Mouse (Mus musculus): ENCODE results near the gene Dcbld1. TPM values are rescaled to one million over a fixed set of nuclear protein-coding genes. Genes with fewer than 3 reads are reported as not detected.

The Dcbld1 gene
- polyA plus RNA-seq, 1 experiment from 2014 or later = 17.0 TPM

DNA sequence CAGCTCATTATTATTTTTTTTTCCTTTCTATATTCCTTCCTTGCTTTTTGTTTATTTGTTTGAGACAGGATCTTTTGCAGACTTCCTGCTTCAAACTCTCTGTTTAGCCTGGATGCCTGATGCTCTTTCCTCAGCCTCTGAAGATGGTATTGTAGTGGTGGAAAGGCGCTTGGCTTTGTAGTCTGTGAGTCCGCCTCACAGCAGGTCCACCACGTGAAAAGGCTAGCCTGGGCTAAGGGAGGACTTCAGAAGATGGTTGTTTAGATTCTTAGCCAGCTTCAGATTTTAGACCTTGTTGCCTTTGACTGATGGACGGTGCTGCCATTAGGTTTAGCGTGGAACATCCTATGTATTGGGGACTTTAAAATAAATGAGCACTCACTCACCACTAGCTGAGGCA lies 2.0 kb downstream of the Dcbld1 start:
- Histone ChIP-seq H3K4me1 (peaks cover 9% of the 10 kb centered on the region), H3K27ac (no peak overlapping the region), H3K9me3 (no peaks in the 10 kb centered on the region), H3K36me3 (no peaks in the 10 kb centered on the region), H3K4me3 (no peak overlapping the region), H3K27me3 (ENCODE audit: insufficient read depth, poor library complexity, severe bottlenecking) (no peaks in the 10 kb centered on the region)
- WGBS = 81% methylated on average over 5 of the region's 5 CpGs
- peak; percentile 62 for DNase-seq (ENCODE audit: low spot score)

GRCm38 (mm10) chr10:52242015-52242414 lies 8.6 kb downstream of the Dcbld1 start:
- no peak overlapping the region for H3K4me3 ChIP-seq
- no peaks in the 10 kb centered on the region for H3K4me1 ChIP-seq
- whole genome bisulfite sequencing = 82% methylated on average over 5 of the region's 5 CpGs
- H3K36me3 ChIP-seq = no peaks in the 10 kb centered on the region
- no peaks in the 10 kb centered on the region for H3K9me3 ChIP-seq
- DNase-seq (ENCODE audit: low spot score) = peak; percentile 9
- no peak overlapping the region for H3K27ac ChIP-seq
- no peaks in the 10 kb centered on the region for H3K27me3 ChIP-seq (ENCODE audit: insufficient read depth, poor library complexity, severe bottlenecking)

GRCm38 (mm10) chr10:52242680-52243323 lies 9.4 kb downstream of the Dcbld1 start:
- no peaks in the 10 kb centered on the region for H3K9me3 ChIP-seq
- no peak overlapping the region for H3K4me3 ChIP-seq
- peak; percentile 24 for DNase-seq (ENCODE audit: low spot score)
- no peaks in the 10 kb centered on the region for H3K27me3 ChIP-seq (ENCODE audit: insufficient read depth, poor library complexity, severe bottlenecking)
- H3K27ac ChIP-seq = no peak overlapping the region
- no peaks in the 10 kb centered on the region for H3K36me3 ChIP-seq
- 56% methylated on average over 7 of the region's 7 CpGs for WGBS
- H3K4me1 ChIP-seq = no peaks in the 10 kb centered on the region

DNA sequence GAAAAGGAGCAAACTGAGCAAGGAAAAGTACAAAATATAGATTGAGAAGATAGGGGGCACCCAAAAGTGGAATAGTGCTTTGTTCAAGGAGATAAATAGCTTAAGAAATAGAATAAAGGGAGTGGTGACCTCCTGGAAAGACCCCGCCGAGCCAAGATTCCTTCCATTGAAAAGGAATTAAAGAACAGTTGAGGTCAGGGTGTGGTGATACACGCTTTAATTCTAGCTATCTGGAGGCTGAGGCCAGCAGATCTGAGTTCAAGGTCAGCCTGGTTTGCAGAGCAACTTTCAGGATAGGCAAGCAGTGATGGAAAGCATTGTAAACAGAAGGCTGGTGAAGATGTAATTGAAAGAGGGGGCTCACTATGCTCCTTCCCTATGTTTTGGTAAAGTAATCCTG lies 12.8 kb downstream of the Dcbld1 start:
- no peaks in the 10 kb centered on the region for H3K9me3 ChIP-seq
- 79% methylated on average over 3 of the region's 3 CpGs for WGBS
- peak; percentile 24 for DNase-seq (ENCODE audit: low spot score)
- H3K27me3 ChIP-seq (ENCODE audit: insufficient read depth, poor library complexity, severe bottlenecking) = no peaks in the 10 kb centered on the region
- H3K4me3 ChIP-seq = no peak overlapping the region
- no peaks in the 10 kb centered on the region for H3K36me3 ChIP-seq
- no peaks in the 10 kb centered on the region for H3K4me1 ChIP-seq
- no peak overlapping the region for H3K27ac ChIP-seq

DNA sequence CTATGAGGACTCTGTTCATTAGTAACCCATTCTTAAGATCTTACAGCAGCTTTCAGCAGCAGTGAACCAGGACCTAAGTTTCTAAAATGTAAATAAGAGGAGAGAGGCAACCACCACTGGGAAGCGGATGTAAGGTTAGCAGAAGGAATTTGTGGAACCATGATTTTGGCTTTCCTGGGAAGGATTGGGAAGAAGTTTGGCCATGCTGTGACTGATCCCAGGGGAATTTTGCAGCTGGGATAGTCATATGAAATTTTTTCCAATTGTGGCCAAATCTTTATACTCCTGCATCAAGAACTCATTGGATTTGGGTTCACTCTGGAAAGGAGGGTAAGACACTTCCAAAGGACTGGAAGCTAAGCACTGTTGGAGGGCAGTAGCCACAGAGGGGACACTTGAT lies 18.8 kb downstream of the Dcbld1 start:
- WGBS = 88% methylated on average over 1 of the region's 1 CpGs
- H3K4me3 ChIP-seq = no peak overlapping the region
- no peaks in the 10 kb centered on the region for H3K27me3 ChIP-seq (ENCODE audit: insufficient read depth, poor library complexity, severe bottlenecking)
- no peak for DNase-seq (ENCODE audit: low spot score)
- H3K4me1 ChIP-seq = no peaks in the 10 kb centered on the region
- no peak overlapping the region for H3K27ac ChIP-seq
- no peaks in the 10 kb centered on the region for H3K36me3 ChIP-seq
- no peaks in the 10 kb centered on the region for H3K9me3 ChIP-seq

DNA sequence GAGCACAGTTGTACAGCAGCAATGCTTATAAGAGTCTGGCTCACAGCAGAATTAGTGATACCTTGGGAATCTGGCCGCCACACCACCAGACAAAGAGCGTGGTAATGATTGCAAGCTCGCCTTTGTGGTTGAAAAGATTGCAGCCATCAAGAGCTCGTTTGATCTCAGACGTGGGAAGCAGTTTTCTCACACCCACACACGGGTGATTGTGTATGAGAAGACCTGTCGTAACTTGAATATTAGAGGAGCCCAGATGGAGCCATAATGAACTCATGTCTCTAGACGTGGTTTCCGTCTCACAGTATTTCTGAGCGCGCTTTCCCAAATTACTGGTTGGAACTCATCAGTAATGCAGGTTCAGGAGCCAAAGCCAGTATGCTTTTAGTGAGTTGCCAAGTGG lies 20.0 kb downstream of the Dcbld1 start:
- 86% methylated on average over 11 of the region's 11 CpGs for WGBS
- Histone ChIP-seq H3K36me3 (no peaks in the 10 kb centered on the region), H3K27ac (no peak overlapping the region), H3K27me3 (ENCODE audit: insufficient read depth, poor library complexity, severe bottlenecking) (no peaks in the 10 kb centered on the region), H3K9me3 (no peaks in the 10 kb centered on the region), H3K4me1 (0 out of 2 replicates have a peak, but pooled peaks cover 4% of the 10 kb centered on the region), H3K4me3 (no peak overlapping the region)
- no peak for DNase-seq (ENCODE audit: low spot score)

DNA sequence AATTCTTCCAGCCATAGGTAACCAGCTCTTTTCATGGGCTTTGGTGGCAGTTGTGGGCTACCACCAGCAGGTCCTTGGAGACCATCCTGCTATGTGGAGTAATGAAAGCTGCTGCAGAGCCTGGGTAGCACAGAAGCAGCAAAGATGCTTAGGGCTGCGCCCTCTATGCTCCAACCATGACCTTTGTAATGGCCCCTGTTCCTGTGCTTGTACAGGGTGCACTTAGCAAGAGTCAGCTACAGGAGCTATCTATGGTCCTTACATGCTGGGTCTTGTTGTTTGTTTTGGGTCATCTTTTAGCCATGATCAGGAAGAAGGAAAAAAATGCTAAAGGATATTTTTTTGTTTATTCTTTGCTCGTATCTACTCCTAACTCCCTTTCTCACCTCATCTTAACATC lies 24.3 kb downstream of the Dcbld1 start:
- WGBS = 72% methylated on average over 2 of the region's 2 CpGs
- H3K4me1 ChIP-seq = 0 out of 2 replicates have a peak, but pooled peaks cover 4% of the 10 kb centered on the region
- no peak overlapping the region for H3K27ac ChIP-seq
- no peaks in the 10 kb centered on the region for H3K27me3 ChIP-seq (ENCODE audit: insufficient read depth, poor library complexity, severe bottlenecking)
- H3K9me3 ChIP-seq = no peaks in the 10 kb centered on the region
- H3K36me3 ChIP-seq = no peaks in the 10 kb centered on the region
- H3K4me3 ChIP-seq = no peak overlapping the region
- no peak for DNase-seq (ENCODE audit: low spot score)

- no peak overlapping the region for H3K4me3 ChIP-seq
- H3K9me3 ChIP-seq = no peaks in the 10 kb centered on the region
- no peak overlapping the region for H3K27ac ChIP-seq
- 69% methylated on average over 13 of the region's 13 CpGs for WGBS
- no peak for DNase-seq (ENCODE audit: low spot score)
- H3K4me1 ChIP-seq = 0 out of 2 replicates have a peak, but pooled peaks cover 4% of the 10 kb centered on the region
- no peaks in the 10 kb centered on the region for H3K27me3 ChIP-seq (ENCODE audit: insufficient read depth, poor library complexity, severe bottlenecking)
- no peaks in the 10 kb centered on the region for H3K36me3 ChIP-seq
Observed at GRCm38 (mm10) chr10:52258180-52258948, 24.9 kb downstream of the Dcbld1 start.

DNA sequence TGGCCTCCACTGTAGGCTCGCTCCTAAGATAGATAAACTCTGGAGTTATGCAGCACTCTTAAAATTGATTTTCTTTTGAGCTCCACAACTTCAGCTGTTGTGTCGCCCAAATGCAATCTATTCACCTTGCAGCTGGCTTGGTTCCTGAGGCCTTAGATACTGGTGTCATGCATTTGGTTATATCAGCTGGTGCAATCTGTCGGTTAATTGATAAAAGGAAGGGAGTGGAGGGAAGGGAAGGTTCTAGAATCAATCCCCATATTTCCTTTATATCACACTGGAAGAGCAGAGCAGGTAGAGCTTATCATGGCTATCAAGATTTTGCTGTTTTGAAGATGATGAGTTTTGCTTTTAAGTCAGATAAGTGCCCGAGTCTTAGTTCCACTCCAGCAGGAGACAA lies 26.8 kb downstream of the Dcbld1 start:
- H3K9me3 ChIP-seq = no peaks in the 10 kb centered on the region
- DNase-seq (ENCODE audit: low spot score) = no peak
- no peaks in the 10 kb centered on the region for H3K27me3 ChIP-seq (ENCODE audit: insufficient read depth, poor library complexity, severe bottlenecking)
- WGBS = 79% methylated on average over 4 of the region's 4 CpGs
- no peak overlapping the region for H3K4me3 ChIP-seq
- peaks cover 8% of the 10 kb centered on the region; the same call in 1 of the 2 replicates for H3K36me3 ChIP-seq
- H3K27ac ChIP-seq = no peak overlapping the region
- 0 out of 2 replicates have a peak, but pooled peaks cover 4% of the 10 kb centered on the region for H3K4me1 ChIP-seq

DNA sequence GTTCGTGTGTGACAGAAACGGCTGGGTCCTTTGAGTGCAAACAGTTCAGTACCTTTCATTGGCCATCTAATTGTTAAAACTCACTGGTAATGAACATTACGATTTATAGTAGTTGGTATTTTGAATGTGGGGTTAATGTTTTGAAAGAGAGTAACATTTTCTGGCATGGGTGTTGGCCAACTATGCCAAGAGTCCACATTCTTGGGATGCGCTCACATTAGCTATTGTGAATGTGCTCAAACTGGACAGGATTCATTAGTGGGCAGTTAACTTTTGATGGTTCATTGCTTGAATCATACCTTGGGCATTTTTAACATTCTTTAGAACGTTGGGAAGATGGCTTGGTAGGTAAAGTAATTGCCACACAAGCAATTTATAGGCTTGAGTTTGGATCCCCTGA lies 30.7 kb downstream of the Dcbld1 start:
- DNase-seq (ENCODE audit: low spot score) = no peak
- Histone ChIP-seq H3K4me3 (no peak overlapping the region), H3K9me3 (no peaks in the 10 kb centered on the region), H3K4me1 (no peaks in the 10 kb centered on the region), H3K27ac (no peak overlapping the region), H3K27me3 (ENCODE audit: insufficient read depth, poor library complexity, severe bottlenecking) (no peaks in the 10 kb centered on the region), H3K36me3 (peaks cover 12% of the 10 kb centered on the region; the same call in 1 of the 2 replicates)
- 86% methylated on average over 5 of the region's 5 CpGs for WGBS

- DNase-seq (ENCODE audit: low spot score) = peak; percentile 36
- no peaks in the 10 kb centered on the region for H3K27me3 ChIP-seq (ENCODE audit: insufficient read depth, poor library complexity, severe bottlenecking)
- WGBS = 73% methylated on average over 5 of the region's 5 CpGs
Observed at GRCm38 (mm10) chr10:52268879-52269278, 35.5 kb downstream of the Dcbld1 start.

DNA sequence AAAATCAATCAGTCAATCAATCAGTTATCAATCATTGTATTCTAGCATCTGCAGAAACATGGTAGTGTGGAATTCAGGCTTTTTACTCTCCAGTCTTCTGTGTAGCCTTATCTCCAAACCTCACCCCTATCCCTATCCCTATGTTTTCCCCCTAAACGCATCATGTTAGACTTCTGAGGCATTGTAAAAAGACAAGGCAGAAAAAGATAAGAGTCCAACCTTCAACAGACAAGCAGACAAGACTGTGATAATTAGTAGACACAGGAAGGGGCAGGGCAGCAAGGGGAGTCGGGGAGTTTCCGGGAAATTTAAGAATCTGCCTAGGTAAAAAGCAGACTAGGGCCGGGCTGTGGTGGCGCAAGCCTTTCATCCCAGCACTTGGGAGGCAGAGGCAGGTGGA lies 38.0 kb downstream of the Dcbld1 start:
- no peaks in the 10 kb centered on the region for H3K27me3 ChIP-seq (ENCODE audit: insufficient read depth, poor library complexity, severe bottlenecking)
- H3K9me3 ChIP-seq = no peaks in the 10 kb centered on the region
- no peak overlapping the region for H3K27ac ChIP-seq
- DNase-seq (ENCODE audit: low spot score) = no peak
- peaks cover 12% of the 10 kb centered on the region; the same call in 1 of the 2 replicates for H3K4me1 ChIP-seq
- no peak overlapping the region for H3K4me3 ChIP-seq
- 63% methylated on average over 5 of the region's 5 CpGs for WGBS
- no peaks in the 10 kb centered on the region for H3K36me3 ChIP-seq

More at GRCm38 (mm10) chr10:52268879-52269278, 35.5 kb downstream of the Dcbld1 start:
- Histone ChIP-seq H3K4me1 (peaks cover 6% of the 10 kb centered on the region; the same call in 1 of the 2 replicates), H3K4me3 (no peak overlapping the region), H3K9me3 (no peaks in the 10 kb centered on the region), H3K36me3 (peaks cover 12% of the 10 kb centered on the region; the same call in 1 of the 2 replicates), H3K27ac (no peak overlapping the region)

DNA sequence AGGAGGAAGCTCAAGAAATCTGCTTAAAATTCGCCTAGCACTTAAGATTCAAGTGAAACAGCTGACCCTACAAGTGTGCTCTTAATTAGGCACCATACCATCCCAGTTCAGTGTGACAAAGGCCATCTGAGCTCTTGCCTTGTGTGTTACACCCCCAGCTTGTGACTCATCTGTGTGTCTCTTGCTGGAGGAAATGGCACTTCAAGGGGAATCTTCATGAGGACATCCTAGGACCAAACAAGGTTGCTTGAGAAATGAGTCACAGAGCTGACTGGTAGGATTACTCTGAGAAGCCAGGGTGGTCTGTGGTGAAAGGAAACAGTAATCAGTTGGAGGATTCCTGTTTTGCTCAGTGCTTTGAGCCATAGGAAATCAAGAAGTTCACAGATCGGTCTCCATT lies 39.6 kb downstream of the Dcbld1 start:
- no peaks in the 10 kb centered on the region for H3K9me3 ChIP-seq
- H3K4me1 ChIP-seq = peaks cover 14% of the 10 kb centered on the region; the same call in 1 of the 2 replicates
- WGBS = 46% methylated on average over 2 of the region's 2 CpGs
- H3K36me3 ChIP-seq = no peaks in the 10 kb centered on the region
- H3K27me3 ChIP-seq (ENCODE audit: insufficient read depth, poor library complexity, severe bottlenecking) = no peaks in the 10 kb centered on the region
- peak; percentile 71 for DNase-seq (ENCODE audit: low spot score)
- H3K27ac ChIP-seq = no peak overlapping the region
- no peak overlapping the region for H3K4me3 ChIP-seq

Data from heart, embryonic 10.5 days (tissue).